Mouse (Mus musculus) CH12.LX (cell line): Measurements from ENCODE around the gene Nras. TPM values are rescaled to one million over a fixed set of nuclear protein-coding genes. Genes with fewer than 3 reads are reported as not detected.

Experiments used
- DNase-seq: peaks from one replicate; pipeline ENCODE4 v3.0.0-alpha.2; 2013; ENCODE audit errors: extremely low read depth
- H3K27ac ChIP-seq: 2 replicates; pipeline ENCODE4 v1.5.1; 2012; ENCODE audit warnings: low read depth, mild to moderate bottlenecking, control low read depth, moderate library complexity; ENCODE audit not compliant: insufficient read depth
- H3K27me3 ChIP-seq: replicated peaks from 2 replicates; pipeline ENCODE3; 2012; ENCODE audit warnings: inconsistent platforms
- H3K36me3 ChIP-seq, 2 experiments: replicated peaks in 1 of 2; 2 replicates each; pipeline versions ENCODE3 to v1.6.1; 2012; ENCODE audit warnings: inconsistent platforms in 1 of 2, low read length in 1 of 2, mild to moderate bottlenecking in 1 of 2, mixed read lengths in 1 of 2, moderate library complexity in 1 of 2; ENCODE audit not compliant: control insufficient read depth in 1 of 2, insufficient read depth in 1 of 2
- H3K4me1 ChIP-seq, 2 experiments: 2 replicates each; pipeline ENCODE4 v1.6.1; 2012; ENCODE audit warnings: inconsistent platforms in 1 of 2, moderate library complexity in 1 of 2; ENCODE audit not compliant: insufficient read depth in 2 of 2, control insufficient read depth in 1 of 2
- H3K4me2 ChIP-seq: 2 replicates; pipeline ENCODE4 v1.6.1; 2012; ENCODE audit warnings: low read depth, mild to moderate bottlenecking, control low read depth; ENCODE audit not compliant: poor library complexity, insufficient read depth, severe bottlenecking
- H3K4me3 ChIP-seq, 3 experiments: fragments of 150-350 bp in 1 of 3; sonication (generic) in 1 of 3; replicated peaks in 1 of 3; 2 replicates each; pipeline versions ENCODE3 to v1.5.1; 2011 to 2012; ENCODE audit warnings: low read depth in 2 of 3, low read length in 2 of 3, mild to moderate bottlenecking in 2 of 3, moderate library complexity in 2 of 3, control low read depth in 1 of 3, improper control_type of control experiment in 1 of 3, inconsistent platforms in 1 of 3, mixed read lengths in 1 of 3; ENCODE audit not compliant: poor library complexity in 1 of 3
- H3K79me2 ChIP-seq: replicated peaks from 2 replicates; pipeline ENCODE4 v1.6.1; 2012; ENCODE audit warnings: mild to moderate bottlenecking, moderate library complexity; ENCODE audit not compliant: control insufficient read depth, poor library complexity, insufficient read depth, severe bottlenecking; ENCODE audit errors: extremely low read depth
- H3K9ac ChIP-seq: 2 replicates; pipeline ENCODE4 v1.6.1; 2012; ENCODE audit warnings: low read depth, mild to moderate bottlenecking, control low read depth, moderate library complexity; ENCODE audit not compliant: insufficient read depth
- H3K9me3 ChIP-seq: replicated peaks from 2 replicates; pipeline ENCODE3; 2012; ENCODE audit warnings: low read length, inconsistent platforms, mixed read lengths
- BHLHE40 ChIP-seq: IDR thresholded peaks from 2 replicates; pipeline ENCODE4 v1.6.1; 2011; ENCODE audit warnings: mild to moderate bottlenecking, low read depth, low read length, improper control_type of control experiment
- CHD1 ChIP-seq: IDR thresholded peaks from 2 replicates; pipeline ENCODE4 v1.6.1; 2012; ENCODE audit warnings: low read depth, low read length, improper control_type of control experiment, inconsistent platforms
- CTCF ChIP-seq, 2 experiments: IDR thresholded peaks in 1 of 2; conservative IDR thresholded peaks in 1 of 2; 2 replicates each; pipeline ENCODE4 v1.5.1; 2011 to 2012; ENCODE audit warnings: low read depth in 2 of 2, low read length in 2 of 2, improper control_type of control experiment in 1 of 2, inconsistent platforms in 1 of 2, mild to moderate bottlenecking in 1 of 2, moderate library complexity in 1 of 2
- E2F4 ChIP-seq: IDR thresholded peaks from 2 replicates; pipeline ENCODE4 v1.6.1; 2011; ENCODE audit warnings: low read depth, low read length, improper control_type of control experiment; ENCODE audit not compliant: insufficient replicate concordance
- ELF1 ChIP-seq: IDR thresholded peaks from 2 replicates; pipeline ENCODE4 v1.6.1; 2014; ENCODE audit warnings: low read depth, mild to moderate bottlenecking, inconsistent platforms, low read length, improper control_type of control experiment
- EP300 ChIP-seq: IDR thresholded peaks from 2 replicates; pipeline ENCODE4 v1.6.1; 2011; ENCODE audit warnings: low read length, improper control_type of control experiment
- ETS1 ChIP-seq: conservative IDR thresholded peaks from 2 replicates; pipeline ENCODE4 v1.6.1; 2012; ENCODE audit warnings: low read depth, mild to moderate bottlenecking, inconsistent platforms, low read length, improper control_type of control experiment, moderate library complexity
- GABPA ChIP-seq: IDR thresholded peaks from 2 replicates; pipeline ENCODE4 v1.6.1; 2012; ENCODE audit warnings: low read depth, low read length, improper control_type of control experiment, inconsistent platforms; ENCODE audit not compliant: insufficient replicate concordance
- HCFC1 ChIP-seq: IDR thresholded peaks from 2 replicates; pipeline ENCODE4 v1.6.1; 2012; ENCODE audit warnings: low read depth, mild to moderate bottlenecking, inconsistent platforms, low read length, improper control_type of control experiment
- IRF4 ChIP-seq: IDR thresholded peaks from 2 replicates; pipeline ENCODE4 v1.6.1; 2014; ENCODE audit warnings: low read depth, mild to moderate bottlenecking, inconsistent platforms, low read length, improper control_type of control experiment
- JUN ChIP-seq: IDR thresholded peaks from 2 replicates; pipeline ENCODE4 v1.6.1; 2011; ENCODE audit warnings: low read depth, mild to moderate bottlenecking, low read length, improper control_type of control experiment, moderate library complexity; ENCODE audit not compliant: insufficient read depth
- JUND ChIP-seq: conservative IDR thresholded peaks from 2 replicates; pipeline ENCODE4 v1.6.1; 2011; ENCODE audit warnings: low read depth, low read length, improper control_type of control experiment
- KAT2A ChIP-seq: IDR thresholded peaks from 2 replicates; pipeline ENCODE4 v1.6.1; 2012; ENCODE audit warnings: low read length, improper control_type of control experiment, inconsistent platforms; ENCODE audit not compliant: insufficient replicate concordance
- MAX ChIP-seq: IDR thresholded peaks from 2 replicates; pipeline ENCODE4 v1.6.1; 2011; ENCODE audit warnings: low read length, improper control_type of control experiment
- MEF2A ChIP-seq: IDR thresholded peaks from 2 replicates; pipeline ENCODE4 v1.6.1; 2014; ENCODE audit warnings: low read depth, mild to moderate bottlenecking, inconsistent platforms, low read length, improper control_type of control experiment, borderline replicate concordance
- MXI1 ChIP-seq: IDR thresholded peaks from 2 replicates; pipeline ENCODE4 v1.6.1; 2011; ENCODE audit warnings: mild to moderate bottlenecking, low read depth, low read length, improper control_type of control experiment
- MYC ChIP-seq: IDR thresholded peaks from 2 replicates; pipeline ENCODE4 v1.6.1; 2011; ENCODE audit warnings: low read depth, mild to moderate bottlenecking, improper control_type of control experiment, low read length
- PAX5 ChIP-seq: IDR thresholded peaks from 2 replicates; pipeline ENCODE4 v1.6.1; 2012; ENCODE audit warnings: low read length, inconsistent platforms, mixed read lengths
- POLR2AphosphoS2 ChIP-seq: IDR thresholded peaks from 2 replicates; pipeline ENCODE4 v1.6.1; 2011; ENCODE audit warnings: low read depth, low read length, improper control_type of control experiment
- RCOR1 ChIP-seq: conservative IDR thresholded peaks from 2 replicates; pipeline ENCODE4 v1.6.1; 2012; ENCODE audit warnings: low read depth, mild to moderate bottlenecking, inconsistent platforms, low read length, improper control_type of control experiment
- SMC3 ChIP-seq: IDR thresholded peaks from 2 replicates; pipeline ENCODE4 v1.6.1; 2011; ENCODE audit warnings: low read depth, low read length, improper control_type of control experiment
- TCF12 ChIP-seq: IDR thresholded peaks from 2 replicates; pipeline ENCODE4 v1.6.1; 2014; ENCODE audit warnings: low read depth, mild to moderate bottlenecking, inconsistent platforms, low read length, improper control_type of control experiment
- UBTF ChIP-seq: IDR thresholded peaks from 2 replicates; pipeline ENCODE4 v1.6.1; 2012; ENCODE audit warnings: low read depth, mild to moderate bottlenecking, inconsistent platforms, low read length, improper control_type of control experiment, moderate library complexity
- USF2 ChIP-seq: conservative IDR thresholded peaks from 2 replicates; pipeline ENCODE4 v1.6.1; 2011; ENCODE audit warnings: low read depth, low read length, improper control_type of control experiment
- ZC3H11A ChIP-seq: IDR thresholded peaks from 2 replicates; pipeline ENCODE4 v1.6.1; 2012; ENCODE audit warnings: low read depth, mild to moderate bottlenecking, inconsistent platforms, low read length, improper control_type of control experiment
- ZKSCAN1 ChIP-seq: IDR thresholded peaks from 2 replicates; pipeline ENCODE4 v1.6.1; 2012; ENCODE audit warnings: low read depth, inconsistent platforms, low read length, improper control_type of control experiment, borderline replicate concordance
- ZMIZ1 ChIP-seq: IDR thresholded peaks from 2 replicates; pipeline ENCODE4 v1.6.1; 2012; ENCODE audit warnings: low read depth, mild to moderate bottlenecking, inconsistent platforms, low read length, improper control_type of control experiment
- dilution Hi-C: fragments of 300-500 bp; cut with MboI; formaldehyde crosslinking; loops from 2 replicates; pipeline ENCODE4 v1.14.3; 2020; ENCODE audit warnings: low sequenced_read_pairs; ENCODE audit not compliant: extremely low pct_unique_long_range_greater_than_20kb, extremely low pct_ligation_motif_present
- in situ Hi-C: fragments of 300-500 bp; cut with MboI; formaldehyde crosslinking; loops from 3 replicates; pipeline ENCODE4 v1.14.3; 2019; ENCODE audit warnings: low sequenced_read_pairs, low pct_ligation_motif_present, low pct_unique_long_range_greater_than_20kb, mixed read lengths
- polyA plus RNA-seq: library from polyadenylated mRNA; unstranded; fragments of >175 nt; gene quantifications from 2 replicates; pipeline ENCODE4 v1.2.1, GENCODE M21; 2012; ENCODE audit warnings: low read depth; ENCODE audit not compliant: insufficient read length
- total RNA-seq, 2 experiments: library from RNA; depleted of rRNA; stranded (reverse); fragments of 300-350 nt in 1 of 2; fragments of >200 nt in 1 of 2; gene quantifications; 2 replicates each; pipeline ENCODE4 v1.2.3; 2012 to 2014

The Nras gene
- total and polyA plus RNA-seq, 3 experiments, result 47.7 to 69.1 (median 49.7) TPM

GRCm38 (mm10) chr3:103068971-103069370 is 10.9 kb downstream of the Nras start:
- H3K4me3 ChIP-seq, result no peak overlapping the region
- no peaks in the 10 kb centered on the region for H3K9me3 ChIP-seq
- H3K27ac ChIP-seq, result no peak overlapping the region
- TF ChIP-seq POLR2AphosphoS2 (no peak), MYC (no peak), HCFC1 (no peak), ZC3H11A (no peak), TCF12 (no peak), PAX5 (no peak), JUN (no peak), BHLHE40 (no peak), MAX (no peak), UBTF (no peak), E2F4 (no peak), CTCF (conservative IDR thresholded peaks at IDR 0.05 in 1 of 2, IDR thresholded peaks at IDR 0.05 in 1 of 2; ENCODE audit: low read depth in 2 of 2, low read length in 2 of 2) (no peak), EP300 (no peak), ETS1 (no peak), JUND (no peak)
- H3K79me2 ChIP-seq, result no peaks in the 10 kb centered on the region
- peaks cover 39 to 53% of the 10 kb centered on the region in 2 experiments for H3K36me3 ChIP-seq
- in situ Hi-C loops (no loop called here), dilution Hi-C loops (no loop called here)
- H3K9ac ChIP-seq, result no peak overlapping the region
- DNase-seq, result no peak
- no peak overlapping the region for H3K4me2 ChIP-seq
- no peaks in the 10 kb centered on the region for H3K27me3 ChIP-seq
- no peaks in the 10 kb centered on the region for H3K4me1 ChIP-seq

DNA sequence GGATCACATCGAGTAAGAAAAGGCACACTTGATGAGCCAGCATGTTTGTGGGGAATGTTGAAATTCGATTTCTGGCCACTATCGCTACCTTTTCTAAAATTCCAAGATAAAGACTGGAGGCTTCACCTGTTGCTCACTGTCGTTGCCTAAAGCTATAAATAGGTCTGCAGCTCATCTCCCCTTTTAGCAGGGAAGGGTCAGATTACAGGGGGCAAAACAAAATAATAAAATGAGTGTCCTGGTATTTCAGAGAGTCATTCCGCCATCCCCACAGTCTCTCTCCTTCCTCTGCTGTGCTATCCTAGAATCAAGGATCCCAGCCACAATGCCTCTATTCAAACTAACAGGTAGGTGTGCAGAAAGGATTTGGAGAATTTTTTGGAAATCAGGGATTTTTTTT is 15.7 kb downstream of the Nras start, which contains the start of gene Ampd1:
TSS of gene Ampd1 (plus strand) at position 244 of the 400 bp plus-strand sequence.
- no peaks in the 10 kb centered on the region for H3K9me3 ChIP-seq
- TF ChIP-seq IRF4 (no peak), MEF2A (no peak), MXI1 (no peak), E2F4 (no peak), ZMIZ1 (no peak), RCOR1 (no peak), POLR2AphosphoS2 (no peak), ZC3H11A (no peak), CHD1 (no peak), TCF12 (no peak), MAX (no peak), USF2 (no peak), ZKSCAN1 (no peak), JUND (no peak), ELF1 (no peak), KAT2A (no peak), EP300 (no peak), CTCF (conservative IDR thresholded peaks at IDR 0.05 in 1 of 2, IDR thresholded peaks at IDR 0.05 in 1 of 2; ENCODE audit: low read depth in 2 of 2, low read length in 2 of 2) (no peak), GABPA (no peak), SMC3 (no peak)
- TF ChIP-seq, all 38 proteins: peak for 0
- no peaks in the 10 kb centered on the region for H3K4me1 ChIP-seq
- no peak within 1 kb of the TSS for H3K9ac ChIP-seq
- in situ Hi-C loops (no loop called here), dilution Hi-C loops (no loop called here)
- no peak within 1 kb of the TSS for H3K4me2 ChIP-seq
- H3K27me3 ChIP-seq, result no peaks in the 10 kb centered on the region
- DNase-seq, result no peak
- H3K27ac ChIP-seq, result no peak within 1 kb of the TSS
- H3K4me3 ChIP-seq, result no peak within 1 kb of the TSS
- H3K79me2 ChIP-seq, result no peaks in the 10 kb centered on the region
- peaks cover 5 to 9% of the 10 kb centered on the region in 2 experiments for H3K36me3 ChIP-seq
